Mouse (Mus musculus): Measurements from ENCODE around the gene Hibch. TPM values are rescaled to one million over a fixed set of nuclear protein-coding genes. Genes with fewer than 3 reads are reported as not detected.

The Hibch gene
- 19.1 and 22.0 TPM in 2 replicates for polyA plus RNA-seq (2012; rRNA removed)

DNA sequence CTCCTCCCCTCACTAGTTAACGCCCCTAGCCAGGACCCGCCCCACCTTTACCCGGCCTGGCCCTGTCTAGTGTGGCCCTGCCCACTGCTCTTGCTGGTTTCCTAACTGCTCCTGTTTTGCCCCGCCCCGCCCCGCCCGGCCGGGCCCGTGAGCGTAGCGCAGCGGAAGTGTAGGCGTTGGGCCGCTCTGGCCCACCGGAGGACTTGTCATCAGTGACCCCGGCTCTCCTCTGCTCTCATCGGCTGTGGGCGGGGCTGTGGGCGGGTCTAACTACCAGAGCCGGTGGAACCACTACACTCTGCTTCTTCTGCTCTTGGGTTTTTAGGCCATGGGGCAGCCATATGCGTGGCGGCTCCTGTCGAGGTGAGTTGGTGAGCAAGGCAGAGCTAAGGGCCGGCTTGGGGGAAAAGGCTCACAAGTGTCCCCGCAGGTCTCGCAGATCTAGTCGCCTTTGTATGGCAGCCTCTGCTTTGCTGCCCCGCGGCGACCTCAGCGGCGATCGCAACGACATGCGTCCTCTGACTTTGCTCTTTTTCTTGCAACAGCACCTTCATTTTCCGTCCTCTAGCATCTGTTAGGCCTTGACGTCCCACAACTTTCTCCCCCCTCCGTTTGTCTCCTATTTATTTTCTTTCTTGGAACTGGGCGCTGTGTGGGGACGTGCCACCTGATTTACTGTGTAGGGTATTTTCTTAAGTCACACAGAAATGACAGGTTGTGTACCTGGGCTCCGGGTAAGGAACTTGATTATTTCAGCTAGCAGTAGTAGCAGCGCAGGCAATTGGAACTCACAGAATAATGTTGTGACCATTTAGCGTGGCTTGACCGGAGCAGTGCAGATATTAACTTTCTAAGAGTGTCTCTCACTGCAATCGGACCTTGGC, at the start of gene Hibch:
Gene Hibch, plus strand, starts transcription at position 148 of the 884 bp plus-strand sequence.
- DNase-seq (ENCODE audit: extremely low spot score in 1 of 2, low spot score in 1 of 2): peak; percentile 97 to 98

DNA sequence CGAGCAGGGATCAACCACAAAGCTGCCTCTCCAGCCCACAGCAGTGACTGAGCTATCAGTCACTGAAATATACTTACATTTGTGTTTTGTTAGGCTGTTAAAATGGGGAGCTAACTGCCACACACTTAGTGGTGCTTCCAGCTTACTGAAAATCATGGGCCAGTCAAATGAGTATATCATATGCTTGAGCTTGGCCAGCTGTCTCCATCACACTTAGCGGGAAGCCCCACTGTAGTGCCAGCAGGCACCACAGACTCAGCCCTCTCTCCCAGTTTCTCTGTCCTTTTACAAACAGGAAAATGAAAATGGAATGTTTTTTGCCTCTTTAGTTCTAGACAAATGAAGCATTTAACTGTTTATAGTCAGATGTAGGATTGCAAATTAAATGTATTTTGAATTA, 48.8 kb upstream of the Hibch start:
- no peak for DNase-seq (ENCODE audit: extremely low spot score in 1 of 2, low spot score in 1 of 2)

DNA sequence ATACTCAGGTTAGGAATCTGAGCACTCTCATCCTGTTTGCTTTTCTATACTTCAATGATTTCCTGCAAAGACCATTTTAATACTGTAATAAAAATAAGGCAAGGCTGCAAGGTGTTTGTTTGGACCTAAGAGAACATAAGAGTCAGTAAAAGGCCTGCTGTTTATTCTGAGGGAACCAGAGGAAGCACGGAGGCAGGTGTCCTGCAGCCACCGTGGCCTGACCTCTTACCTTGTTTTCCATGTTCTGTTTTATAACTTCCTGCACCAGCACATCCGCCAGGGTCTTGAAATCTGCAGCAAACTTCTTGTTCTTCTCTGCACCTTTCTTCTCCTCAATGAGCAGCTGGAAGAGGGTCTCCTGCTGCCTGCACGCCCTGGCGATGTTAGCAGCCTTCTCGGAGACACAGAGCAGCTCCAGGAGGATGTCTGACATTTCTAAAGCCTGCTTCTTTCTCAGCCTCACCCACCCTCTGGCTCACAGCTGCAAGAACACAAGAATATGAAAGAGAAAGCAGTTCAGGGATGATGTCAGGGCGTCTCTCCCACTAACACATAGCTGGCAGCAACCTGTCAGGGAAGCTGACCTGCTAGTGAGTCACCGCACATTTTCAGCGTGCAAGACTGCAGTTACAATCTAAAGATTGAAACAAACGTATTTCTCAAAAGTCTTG, 45.5 kb upstream of the Hibch start:
- DNase-seq (ENCODE audit: extremely low spot score in 1 of 2, low spot score in 1 of 2): peak; percentile 70 to 77

DNA sequence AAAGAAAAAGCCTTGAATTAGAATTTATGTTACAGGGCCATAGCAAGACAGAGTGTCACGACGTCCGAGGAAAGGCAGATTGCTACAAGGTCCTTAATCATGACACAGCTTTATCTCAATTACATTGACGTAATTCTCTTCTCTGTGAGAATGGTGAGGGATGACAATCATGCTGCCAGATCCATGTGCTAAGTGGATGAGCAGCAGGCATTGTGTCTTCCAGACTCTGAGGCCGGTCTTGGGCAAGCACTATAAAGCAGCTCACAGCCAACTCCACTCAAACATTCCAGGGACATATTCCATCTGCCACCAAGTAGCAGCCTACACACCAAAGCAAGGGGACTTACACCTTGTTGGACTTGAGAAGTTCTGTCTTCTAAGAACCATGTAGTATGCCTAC, 45.0 kb upstream of the Hibch start:
- DNase-seq (ENCODE audit: extremely low spot score in 1 of 2, low spot score in 1 of 2): no peak

DNA sequence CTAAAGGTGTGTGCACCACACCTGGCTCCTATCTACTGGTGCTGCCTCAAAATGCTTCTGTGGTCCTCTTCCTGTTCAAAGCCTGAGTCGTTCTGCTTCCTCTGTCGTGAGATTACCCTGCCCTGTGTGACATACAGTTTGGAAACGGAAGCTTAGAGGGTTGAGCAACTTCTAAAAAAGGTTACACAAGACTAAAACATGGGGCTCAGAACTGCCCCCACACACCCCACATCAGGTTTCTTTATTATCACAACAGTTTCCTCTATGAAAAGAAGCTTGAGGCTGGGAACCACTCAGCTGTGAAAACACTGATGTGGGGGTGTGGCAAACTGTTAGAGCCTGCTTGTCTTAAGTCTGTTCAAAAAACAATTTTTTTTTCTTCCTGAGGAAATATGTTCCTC, 44.4 kb upstream of the Hibch start:
- DNase-seq (ENCODE audit: extremely low spot score in 1 of 2, low spot score in 1 of 2): no peak

DNA sequence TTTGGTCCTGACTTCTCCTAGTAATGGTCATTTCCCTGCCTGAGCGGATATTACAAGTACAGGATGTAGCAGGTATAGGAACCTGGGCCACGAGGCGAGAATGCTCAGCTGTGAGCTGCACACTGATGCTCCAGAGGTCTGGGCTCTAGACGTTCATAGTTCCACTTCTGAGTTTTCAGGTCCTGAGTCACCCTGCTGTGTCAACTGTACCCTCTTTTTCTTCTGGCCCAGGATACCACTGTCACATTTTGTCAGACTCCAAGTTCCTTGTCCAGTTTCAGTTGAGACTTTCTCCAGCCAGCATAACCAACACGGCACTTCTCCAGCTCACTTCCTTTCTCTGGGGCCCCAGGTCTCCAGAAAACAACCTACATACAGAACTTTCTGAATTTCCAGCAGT, 43.1 kb upstream of the Hibch start:
- DNase-seq (ENCODE audit: extremely low spot score in 1 of 2, low spot score in 1 of 2): no peak

DNA sequence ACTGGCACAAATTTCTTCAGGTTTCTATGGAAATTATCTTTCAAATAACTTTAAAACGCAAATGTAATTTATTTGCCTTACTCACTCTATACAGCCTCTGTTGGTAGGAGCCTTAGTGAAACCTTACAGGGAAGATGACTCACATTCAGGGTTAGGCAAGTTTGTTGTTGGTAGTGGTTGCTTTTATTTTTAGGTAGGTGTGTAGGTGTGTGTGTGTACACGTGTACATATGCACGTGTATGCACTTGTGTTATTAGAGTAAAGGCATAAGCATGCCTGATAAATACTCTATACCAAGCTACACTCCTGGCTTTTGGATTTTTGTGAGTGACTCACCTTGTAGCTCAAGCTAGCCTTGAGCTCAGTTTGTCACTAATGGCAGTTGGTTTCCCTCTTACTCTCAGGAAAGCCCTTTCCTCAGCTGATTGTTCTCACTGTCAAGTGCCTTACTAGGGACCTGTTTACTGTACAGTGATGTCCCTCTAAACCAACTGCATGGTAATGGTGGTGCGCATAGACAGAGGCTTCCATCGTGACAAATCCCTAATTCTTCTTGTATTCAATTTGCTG, 42.2 kb upstream of the Hibch start:
- no peak for DNase-seq (ENCODE audit: extremely low spot score in 1 of 2, low spot score in 1 of 2)

DNA sequence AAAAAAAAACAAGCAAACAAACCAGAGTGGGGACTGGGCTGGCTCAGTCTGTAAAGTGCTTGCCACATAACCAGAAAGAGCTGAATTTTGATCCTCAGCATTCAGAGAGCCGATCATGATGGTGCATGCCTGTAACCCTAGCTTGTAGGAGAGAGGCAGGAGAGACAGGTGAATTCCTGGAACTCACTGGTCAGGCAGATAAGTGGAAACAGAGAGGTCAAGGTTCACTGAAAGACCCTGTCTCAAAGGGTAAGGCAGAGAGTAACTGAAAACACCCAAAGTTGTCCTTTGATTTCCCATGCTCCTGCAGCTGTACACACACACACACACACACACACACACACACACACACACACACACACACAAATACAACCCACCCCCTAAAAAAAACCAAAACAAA, 39.7 kb upstream of the Hibch start:
- no peak for DNase-seq (ENCODE audit: extremely low spot score in 1 of 2, low spot score in 1 of 2)

DNA sequence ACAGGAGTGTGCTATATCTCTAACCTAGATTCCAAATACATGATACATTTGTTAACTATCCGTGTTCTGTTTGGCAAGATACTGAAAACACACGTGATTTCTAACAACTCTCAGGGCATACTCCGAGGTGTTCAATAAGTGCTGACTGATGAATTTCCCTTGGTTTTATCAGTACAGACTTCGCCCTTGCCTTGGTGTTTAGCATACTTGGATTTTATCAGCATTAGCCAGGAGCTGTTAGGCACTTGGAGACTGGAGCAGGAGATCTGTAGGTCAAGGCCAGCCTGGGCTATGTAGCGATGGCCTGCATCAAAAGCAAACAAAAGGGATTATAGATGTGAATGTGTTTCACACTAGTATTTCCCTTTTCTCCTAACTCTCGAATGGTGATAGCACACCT, 36.3 kb upstream of the Hibch start:
- no peak for DNase-seq (ENCODE audit: extremely low spot score in 1 of 2, low spot score in 1 of 2)

DNA sequence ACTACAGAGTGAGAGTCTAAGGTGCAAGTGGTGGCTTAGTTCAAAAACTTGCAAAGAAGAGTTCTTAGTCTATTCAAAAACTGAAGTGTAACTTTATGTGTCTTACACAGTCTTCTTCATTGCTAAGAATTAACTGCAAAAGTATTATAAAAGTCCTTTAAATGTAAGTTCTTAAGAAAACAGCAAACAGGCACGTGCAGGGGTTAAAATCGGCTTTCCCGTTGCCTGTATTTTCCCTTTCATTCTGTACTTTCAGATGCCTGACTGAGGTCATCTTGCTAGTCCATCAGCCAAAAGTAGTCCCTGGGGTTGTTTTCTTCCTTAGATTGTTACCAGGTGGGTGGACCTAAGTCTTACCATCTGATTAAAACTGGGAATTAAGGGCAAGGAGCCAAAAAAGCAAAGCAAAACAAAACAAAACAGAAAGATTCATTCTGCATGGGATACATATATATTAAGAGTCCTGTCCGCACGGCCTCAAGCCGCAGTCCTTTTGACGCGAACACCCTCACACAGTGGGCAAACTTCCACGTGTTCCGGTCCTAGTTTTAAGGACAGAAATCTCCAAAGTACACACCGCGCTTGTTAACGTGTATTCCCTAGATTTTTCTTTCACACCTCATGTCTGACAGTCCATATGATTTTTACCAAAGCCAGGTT, 28.4 kb upstream of the Hibch start:
- DNase-seq (ENCODE audit: extremely low spot score in 1 of 2, low spot score in 1 of 2): no peak

DNA sequence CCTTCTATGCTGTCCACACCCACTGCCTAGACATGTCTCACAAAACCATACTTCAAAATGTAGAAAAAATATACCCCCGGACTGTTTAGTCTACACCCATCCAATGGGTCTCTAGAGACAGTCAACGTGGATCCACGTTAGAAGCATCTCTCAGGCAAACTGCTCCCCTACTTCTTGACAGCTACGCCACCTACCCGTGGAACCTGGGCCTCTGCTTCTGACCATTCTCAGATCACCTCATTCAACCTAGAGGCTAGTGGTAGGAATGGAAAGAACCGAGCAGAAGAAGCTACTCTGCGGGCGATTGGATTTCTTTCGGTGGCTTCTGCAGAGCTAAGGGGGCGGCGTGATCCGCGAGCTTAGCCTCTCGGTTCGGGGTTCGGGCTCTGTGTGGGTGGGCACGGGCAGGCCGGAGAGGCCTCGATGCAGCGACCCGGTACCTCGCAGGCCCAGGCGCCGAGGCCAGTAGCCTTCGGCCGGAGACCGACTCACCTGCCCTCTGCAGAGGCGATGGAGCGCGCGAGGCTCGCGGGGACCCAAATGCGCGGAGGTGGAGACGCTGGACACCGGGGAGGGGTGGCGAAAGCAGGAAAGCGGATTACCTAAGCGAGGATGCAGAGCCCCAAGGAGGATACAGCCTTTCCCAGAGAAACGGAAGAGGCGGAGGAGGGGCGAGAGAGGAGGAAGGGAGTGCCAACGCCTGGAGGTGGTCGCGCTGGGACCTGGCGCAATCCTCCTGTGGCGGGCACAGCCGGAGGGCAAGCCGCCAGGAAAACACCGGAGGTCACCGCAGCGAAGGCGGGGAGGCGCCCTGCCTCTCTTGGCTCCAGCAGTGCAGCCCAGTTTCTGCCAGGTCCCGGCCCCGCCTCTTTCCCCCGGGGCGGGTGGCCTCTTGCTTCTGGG, 27.6 kb upstream of the Hibch start, which contains the start of gene Inpp1:
Gene Inpp1, minus strand, starts transcription at position 779 of the 903 bp plus-strand sequence.
- DNase-seq (ENCODE audit: extremely low spot score in 1 of 2, low spot score in 1 of 2): peak; percentile 48 to 70

DNA sequence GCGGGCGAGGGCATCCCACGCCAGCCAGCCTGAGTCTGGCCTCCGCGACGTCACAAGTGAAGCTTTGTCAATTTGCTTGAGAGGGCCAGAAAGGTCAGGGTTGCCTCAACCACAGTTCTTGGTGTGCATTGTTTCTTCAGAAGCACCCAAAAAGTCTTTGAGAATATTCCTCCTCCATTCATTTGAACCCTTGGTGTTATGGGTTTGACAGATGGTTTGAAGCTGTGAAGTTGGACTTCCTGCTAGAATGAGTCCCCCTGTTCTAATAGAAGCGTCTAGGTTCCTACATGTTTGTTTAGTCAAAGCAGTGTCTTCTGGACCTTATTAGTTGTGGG, 26.9 kb upstream of the Hibch start:
- DNase-seq (ENCODE audit: extremely low spot score in 1 of 2, low spot score in 1 of 2): no peak

DNA sequence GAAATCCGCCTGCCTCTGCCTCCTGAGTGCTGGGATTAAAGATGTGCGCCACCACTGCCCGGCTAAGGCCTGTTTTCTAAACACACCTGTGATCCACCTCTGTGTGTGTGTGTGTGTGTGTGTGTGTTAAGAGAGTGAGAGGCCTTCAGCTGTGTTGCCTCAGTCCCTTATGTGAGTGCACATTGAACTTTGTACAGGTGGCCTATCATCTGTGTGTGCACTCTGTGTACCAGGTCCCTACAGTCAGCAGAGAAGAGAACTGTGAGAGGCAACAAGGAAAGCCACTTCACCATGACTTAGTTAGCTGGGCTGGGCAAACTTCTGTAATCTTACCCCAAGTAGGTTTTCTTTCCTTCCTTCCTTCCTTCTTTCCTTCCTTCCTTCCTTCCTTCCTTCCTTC, 5.6 kb upstream of the Hibch start:
- no peak for DNase-seq (ENCODE audit: extremely low spot score in 1 of 2, low spot score in 1 of 2)

DNA sequence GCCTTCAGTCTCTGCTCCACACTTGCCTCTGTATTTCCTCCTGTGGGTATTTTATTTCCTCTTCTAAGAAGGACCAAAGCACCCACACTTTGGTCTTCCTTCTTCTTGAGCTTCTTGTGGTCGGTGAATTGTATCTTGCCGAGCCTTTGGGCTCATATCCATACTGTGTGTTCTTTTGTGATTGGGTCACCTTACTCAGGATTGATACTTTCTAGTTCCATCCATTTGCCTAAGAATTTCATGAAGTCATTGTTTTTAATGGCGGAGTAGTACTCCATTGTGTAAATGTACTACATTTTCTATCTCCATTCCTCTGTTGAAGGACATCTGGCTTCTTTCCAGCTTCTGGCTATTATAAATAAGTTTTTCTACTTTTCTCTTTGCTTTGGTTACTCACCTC, 375 bp upstream of the Hibch start:
- no peak for DNase-seq (ENCODE audit: extremely low spot score in 1 of 2, low spot score in 1 of 2)

DNA sequence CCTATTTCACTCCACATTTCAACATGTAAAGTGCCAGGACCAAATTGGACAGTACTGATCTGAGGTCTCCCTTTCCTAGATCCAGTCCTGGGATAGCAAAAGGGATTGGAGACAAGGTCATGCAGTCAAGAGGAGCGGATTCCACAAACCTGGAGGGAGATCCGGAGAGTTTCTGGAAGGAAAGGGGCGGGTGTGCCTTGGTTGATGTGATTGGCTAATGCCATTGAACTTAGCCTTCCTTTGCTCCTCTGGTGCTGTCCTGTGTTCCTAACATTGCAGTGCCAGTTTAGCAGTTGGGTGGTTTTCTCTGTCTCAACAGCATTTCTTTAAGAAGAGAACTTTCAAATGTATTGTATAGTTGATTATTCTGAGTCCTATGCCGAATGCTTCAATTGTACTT, 1.8 kb downstream of the Hibch start:
- DNase-seq (ENCODE audit: extremely low spot score in 1 of 2, low spot score in 1 of 2): no peak

DNA sequence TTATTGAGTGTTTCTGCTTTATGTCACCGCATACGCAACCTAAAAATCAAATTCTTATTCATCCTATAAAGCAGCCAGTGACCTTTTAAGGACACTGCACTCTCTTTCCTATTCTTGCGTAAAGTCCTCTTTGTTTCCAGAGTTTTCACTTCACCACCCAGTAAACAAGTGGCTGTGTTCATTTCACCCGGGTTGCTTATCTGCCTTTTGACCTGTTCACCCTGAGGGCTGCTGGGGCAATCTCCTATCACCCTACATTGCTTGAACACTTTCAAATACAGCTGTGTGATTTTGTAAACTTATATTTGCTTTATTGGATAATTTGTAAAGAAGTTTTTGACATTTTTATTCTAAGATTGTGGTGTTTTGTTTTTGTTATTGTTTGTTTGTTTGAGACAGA, 4.7 kb downstream of the Hibch start:
- DNase-seq (ENCODE audit: extremely low spot score in 1 of 2, low spot score in 1 of 2): no peak

DNA sequence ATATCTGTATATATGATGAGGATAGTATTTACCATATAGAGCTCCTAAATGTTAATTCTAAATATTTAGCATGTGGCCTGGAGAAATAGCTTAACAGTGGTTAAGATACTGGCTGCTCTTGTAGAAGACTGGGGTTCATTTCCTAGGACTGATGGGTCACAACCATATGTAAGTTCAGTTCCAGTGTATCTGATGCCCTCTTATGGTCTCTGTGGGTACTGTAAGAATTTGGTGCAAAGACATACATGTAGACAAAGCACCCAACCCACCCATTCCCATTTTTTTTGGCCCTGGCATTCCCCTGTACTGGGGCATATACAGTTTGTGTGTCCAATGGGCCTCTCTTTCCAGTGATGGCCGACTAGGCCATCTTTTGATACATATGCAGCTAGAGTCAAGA, 9.3 kb downstream of the Hibch start:
- DNase-seq (ENCODE audit: extremely low spot score in 1 of 2, low spot score in 1 of 2): peak; percentile 11 to 75

DNA sequence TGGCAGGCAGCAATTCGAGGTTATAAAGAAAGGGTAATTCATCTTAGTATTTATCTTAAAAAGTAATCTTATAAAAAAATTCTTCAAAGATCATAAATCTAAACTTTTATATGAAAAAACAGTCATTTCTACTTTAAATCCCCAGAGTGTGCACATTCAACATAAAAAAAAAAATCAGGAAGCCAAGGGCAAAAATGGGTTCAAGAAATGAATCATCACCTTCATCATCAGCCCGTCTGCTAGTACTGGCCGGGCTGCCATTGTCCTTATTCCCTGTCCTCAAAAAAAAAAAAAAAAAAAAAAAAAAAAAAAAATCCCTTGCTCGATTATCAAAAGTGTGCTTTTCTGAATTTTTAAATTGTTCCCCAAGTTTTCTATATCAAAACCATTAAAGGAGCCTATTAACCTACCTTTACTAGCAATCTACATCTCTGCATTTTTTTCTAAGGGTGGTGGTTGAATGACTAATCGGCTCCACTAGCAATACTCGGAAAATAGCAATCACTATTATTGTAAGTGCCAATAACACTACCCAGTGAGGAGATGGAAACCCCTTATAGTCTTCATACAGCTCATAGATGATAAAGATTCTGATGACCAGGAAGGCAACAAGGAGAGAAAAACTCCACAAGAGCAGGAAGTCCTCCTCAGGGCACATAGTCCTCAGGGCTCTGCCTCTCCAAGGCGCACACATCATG, 11.3 kb downstream of the Hibch start:
- no peak for DNase-seq (ENCODE audit: extremely low spot score in 1 of 2, low spot score in 1 of 2)

DNA sequence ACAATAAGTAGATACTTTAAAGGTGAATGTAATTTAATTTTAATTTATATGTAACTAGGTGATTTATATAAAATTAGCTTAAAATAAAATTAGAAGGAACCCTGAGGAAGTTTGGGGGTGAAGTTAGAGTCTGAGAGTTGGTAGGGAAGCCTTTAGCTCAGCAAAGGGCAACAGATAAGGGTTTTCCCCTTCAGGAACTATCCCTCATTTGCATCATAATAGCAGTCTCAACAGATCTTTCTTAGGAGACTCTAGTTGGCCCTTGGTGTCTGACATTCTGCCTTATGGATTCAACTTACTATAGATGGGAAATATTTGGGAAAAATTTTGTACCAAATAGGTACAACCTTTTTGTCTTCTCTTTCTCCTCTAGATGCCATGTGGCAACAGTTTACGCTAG, 19.5 kb downstream of the Hibch start:
- DNase-seq (ENCODE audit: extremely low spot score in 1 of 2, low spot score in 1 of 2): no peak

DNA sequence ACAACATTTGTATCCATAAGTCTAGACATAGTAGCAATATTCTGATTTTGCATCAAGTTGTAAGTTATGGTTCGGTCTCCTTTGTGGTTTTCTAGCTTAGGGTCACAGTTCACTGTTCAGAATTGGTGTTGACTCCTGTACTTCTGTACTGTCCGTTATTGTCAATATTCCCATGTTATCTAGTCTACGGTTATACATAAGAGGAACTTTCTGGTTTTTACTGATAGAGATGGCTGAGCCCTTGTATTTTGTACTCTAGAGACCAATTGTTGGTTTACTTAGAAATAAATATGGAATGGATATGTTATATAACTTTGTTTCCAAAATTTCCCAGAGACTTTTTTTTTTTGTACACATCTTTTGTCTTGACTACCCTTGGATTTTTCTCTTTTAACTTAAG, 21.3 kb downstream of the Hibch start:
- no peak for DNase-seq (ENCODE audit: extremely low spot score in 1 of 2, low spot score in 1 of 2)

Measured in frontal cortex, adult 2 months (tissue).